Mouse (Mus musculus): ENCODE data around the gene Vars.
"Not testable (repeated sequence)": the region's sequence is repeated elsewhere in the genome, so short reads cannot be mapped to it uniquely, and the experiment has no call there.

Vars gene

DNA sequence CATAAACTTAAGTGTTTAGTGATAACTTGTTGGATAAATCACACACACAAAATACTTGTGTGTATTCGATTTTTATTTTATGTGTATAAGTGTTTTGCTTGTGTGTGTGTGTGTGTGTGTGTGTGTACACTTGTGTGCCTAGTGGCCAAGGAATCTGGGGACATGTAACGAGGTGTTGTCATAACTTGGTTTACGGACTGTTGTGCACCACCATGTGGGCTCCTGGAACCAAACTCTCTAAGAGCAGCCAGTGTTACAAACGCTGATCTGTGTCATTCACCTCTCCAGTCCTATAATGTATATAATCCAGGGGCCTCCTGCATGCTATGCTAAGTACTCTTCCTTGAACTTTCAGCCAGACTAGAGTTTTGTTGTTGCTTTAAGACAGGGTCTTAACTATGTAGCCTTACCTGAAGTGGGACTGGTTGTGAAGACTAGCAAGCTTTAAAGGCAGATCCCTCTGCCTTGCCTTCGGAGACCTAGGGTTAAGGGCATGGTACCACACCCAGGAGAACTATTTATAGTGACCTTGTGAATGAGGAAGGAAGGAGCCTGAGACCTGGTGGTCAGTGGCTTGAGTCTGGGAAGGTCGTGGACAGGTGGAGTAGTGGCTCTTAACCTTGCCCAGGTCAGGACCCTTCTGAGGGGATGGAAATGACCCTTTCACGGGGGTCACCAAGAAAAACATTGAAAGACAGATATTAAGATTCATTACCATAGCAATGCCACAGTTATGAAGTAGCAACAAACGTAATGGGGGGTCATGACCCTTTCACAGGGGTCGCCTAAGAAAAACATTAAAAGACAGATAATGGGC lies 2.4 kb downstream of the Vars start:
- no peak for DNase-seq

DNA sequence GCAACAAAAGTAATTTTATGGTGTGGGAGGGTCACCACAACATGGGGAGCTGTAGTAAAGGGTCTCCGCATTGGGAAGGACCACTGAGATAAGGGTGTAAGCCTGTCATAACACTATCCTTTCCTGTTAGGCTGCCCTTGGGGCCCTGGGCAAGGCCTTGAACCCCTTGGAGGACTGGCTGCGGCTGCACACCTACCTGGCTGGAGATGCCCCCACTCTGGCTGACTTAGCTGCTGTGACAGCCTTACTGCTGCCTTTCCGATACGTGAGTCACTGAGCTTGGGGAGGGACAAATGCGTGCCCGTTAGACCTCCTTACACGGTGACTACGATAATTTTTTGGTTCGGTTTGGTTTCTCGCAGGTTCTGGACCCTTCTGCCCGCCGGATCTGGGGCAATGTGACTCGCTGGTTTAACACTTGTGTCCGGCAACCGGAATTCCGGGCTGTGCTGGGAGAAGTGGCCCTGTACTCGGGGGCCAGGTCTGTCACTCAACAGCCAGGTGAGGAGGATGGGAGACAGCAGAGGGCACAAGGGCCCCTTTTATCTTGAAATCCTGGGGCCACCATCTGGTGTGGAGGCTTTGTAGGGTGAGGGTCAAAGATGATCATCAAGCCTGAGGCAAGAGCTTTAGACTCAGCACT lies 3.4 kb downstream of the Vars start:
- peak in 1 of 2 experiments; percentile 6 for DNase-seq

DNA sequence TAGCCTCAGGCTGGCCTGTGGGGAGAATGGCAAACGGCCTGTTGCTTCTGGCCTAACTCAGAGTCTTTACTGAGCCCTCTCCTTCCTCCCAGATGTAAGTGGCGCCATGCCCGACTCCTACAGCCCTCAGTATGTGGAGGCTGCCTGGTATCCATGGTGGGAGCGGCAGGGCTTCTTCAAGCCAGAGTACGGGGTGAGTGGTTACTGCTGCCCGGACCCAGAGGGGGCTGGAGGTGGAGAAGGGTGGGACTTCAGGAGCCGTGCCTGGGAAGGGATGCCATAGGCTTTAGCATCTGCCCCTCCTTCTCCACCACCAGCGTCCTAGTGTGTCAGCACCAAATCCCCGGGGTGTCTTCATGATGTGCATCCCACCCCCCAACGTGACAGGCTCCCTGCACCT lies 4.4 kb downstream of the Vars start:
- DNase-seq, result peak in 1 of 2 experiments; percentile 9

DNA sequence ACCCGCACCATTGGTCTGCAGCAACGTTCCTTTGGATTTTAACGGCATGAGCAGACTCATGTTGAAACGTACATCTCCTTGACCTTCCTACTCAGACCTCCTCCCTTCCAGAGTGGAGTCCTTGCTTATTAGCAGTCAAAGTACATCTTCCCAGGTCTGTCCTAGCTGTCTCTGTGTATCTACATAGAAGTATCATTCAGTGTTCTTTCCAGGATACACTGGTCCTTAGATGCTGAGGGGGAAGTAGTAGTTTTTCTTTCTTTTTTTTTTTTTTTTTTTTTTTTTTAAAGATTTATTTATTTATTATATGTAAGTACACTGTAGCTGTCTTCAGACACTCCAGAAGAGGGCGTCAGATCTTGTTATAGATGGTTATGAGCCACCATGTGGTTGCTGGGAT lies 5.1 kb downstream of the Vars start:
- not testable (repeated sequence) for DNase-seq

DNA sequence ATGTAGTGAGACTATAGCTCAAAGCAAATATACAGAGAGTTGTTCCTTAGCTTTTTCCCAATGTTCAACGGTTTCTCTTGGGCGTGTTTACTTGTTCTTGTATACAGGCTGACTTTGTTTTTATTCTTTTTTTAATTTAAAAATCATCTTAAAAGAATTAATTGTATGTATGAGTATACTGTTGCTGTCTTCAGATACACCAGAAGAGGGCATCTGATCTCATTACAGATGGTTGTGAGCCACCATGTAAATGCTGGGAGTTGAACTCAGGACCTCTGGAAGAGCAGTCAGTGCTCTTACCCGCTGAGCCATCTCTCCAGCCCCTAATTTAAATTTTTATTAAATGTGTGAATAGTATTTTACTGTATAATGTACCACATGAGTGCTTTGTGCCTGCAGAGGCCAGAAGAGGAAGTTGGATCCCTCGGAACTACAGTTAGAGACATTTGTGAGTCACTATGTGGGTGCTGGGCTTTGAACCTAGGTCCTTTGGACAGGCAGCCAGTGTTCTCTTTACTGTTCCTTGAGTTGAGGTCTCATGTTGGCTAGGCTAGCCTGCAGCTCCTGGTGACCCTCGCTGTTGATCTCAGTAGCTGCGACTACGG lies 6.7 kb downstream of the Vars start:
- DNase-seq, result no peak

DNA sequence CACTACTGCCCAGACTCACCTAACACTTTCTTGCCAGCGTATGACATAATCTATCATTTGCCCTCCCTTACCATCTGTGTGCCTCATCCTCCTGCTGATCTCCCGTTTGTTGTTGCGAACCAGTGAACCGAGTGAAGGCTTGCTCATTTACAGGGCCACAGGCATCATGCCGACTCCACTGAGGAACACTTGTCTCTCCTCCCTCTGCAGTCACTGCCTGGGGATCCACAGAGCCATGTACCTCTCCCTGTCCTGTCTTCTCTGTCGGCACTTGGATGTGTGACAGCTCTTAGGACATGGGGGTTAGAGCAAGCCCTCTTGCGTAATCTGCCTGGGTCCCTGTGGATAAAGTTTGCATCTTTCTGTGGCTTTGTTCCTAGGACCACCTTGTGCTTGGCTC lies 8.8 kb downstream of the Vars start:
- peak; percentile 75 to 79 for DNase-seq

DNA sequence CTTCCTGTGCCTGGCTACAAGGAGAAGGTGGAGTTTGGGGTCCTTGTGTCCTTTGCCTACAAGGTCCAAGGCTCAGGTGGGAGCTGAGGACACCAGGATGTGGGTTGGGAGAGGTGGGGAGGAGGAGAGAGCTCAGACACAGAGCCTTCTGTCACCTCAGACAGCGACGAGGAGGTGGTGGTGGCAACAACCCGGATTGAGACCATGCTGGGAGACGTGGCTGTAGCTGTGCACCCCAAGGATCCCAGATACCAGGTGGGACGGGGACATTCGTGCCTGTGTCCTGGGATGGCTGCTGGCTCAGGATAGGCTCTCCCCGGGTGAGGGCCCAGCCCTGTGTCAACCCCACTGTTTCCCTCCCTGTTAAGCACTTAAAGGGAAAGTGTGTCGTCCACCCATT lies 10.7 kb downstream of the Vars start:
- no peak for DNase-seq

DNA sequence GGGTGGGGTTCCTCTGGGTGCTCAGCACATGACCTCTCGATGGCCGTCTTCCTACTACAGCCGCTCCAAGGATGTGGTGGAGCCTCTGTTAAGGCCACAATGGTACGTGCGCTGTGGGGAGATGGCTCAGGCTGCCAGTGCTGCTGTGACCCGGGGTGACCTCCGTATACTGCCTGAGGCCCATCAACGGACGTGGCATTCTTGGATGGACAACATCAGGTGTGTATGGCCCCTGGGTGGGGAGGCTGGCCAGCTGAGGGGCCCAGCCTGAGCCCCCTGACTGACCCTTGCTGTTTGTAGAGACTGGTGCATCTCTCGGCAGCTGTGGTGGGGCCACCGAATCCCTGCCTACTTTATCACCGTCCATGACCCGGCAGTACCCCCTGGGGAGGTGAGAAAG lies 11.6 kb downstream of the Vars start:
- DNase-seq, result peak in 1 of 2 experiments; percentile 9

DNA sequence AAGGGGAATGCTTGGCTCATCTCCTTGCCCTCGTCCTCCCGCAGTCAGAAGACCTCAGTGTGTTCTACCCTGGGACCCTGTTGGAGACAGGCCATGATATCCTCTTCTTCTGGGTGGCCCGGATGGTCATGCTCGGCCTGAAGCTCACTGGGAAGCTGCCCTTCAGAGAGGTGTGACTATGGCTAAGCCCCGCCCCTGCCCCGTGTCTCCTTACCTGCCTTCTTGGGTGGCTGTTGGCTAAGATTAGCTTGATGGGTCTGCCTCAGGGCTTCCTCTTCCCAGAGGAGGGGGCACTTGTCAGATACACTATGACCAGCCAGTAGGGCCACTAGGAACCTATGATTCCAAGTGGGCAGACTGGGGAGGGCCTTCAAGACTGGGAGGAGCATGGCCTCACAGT lies 12.4 kb downstream of the Vars start:
- peak in 1 of 2 experiments; percentile 11 for DNase-seq

DNA sequence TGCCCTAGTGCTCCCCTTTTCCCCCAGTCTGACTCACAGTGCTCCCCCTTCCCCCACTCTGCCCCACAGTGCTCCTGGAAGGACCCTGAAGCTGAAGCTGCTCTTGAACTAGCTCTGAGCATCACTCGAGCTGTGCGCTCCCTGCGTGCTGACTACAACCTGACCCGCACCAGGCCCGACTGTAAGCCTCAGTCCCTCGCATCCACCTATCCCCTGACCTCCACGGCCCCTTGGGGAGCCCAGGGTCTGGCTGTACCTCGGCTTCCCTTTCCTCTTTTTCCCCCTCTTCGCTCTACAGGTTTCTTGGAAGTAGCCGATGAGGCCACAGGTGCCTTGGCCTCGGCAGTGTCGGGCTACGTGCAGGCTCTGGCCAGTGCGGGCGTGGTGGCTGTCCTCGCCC lies 14.5 kb downstream of the Vars start:
- peak in 1 of 2 experiments; percentile 14 for DNase-seq

DNA sequence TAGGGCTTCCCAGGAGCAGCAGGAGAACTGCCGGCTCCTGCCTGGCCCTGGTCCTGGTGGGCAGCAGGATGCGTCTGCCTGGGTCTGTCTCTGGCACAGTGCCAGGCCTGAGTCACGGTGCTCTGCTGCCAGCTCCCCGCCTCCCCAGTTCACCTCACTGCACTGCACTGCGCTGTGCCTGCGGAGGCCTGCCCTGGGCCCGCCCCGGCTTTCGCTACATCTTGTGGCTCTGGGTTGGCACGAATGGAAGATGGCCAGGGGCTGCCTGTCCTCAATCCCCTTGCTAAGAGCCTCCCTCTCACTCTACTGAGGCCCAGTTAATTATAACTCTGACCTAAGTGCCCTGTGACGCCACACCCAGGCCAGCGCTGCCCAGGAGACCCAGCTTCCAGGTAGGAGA lies 15.6 kb downstream of the Vars start, which contains the start of gene Vwa7:
Vwa7 (plus strand) TSS at position 204 of the 400 bp plus-strand sequence.
- DNase-seq, result peak; percentile 77 to 84

DNA sequence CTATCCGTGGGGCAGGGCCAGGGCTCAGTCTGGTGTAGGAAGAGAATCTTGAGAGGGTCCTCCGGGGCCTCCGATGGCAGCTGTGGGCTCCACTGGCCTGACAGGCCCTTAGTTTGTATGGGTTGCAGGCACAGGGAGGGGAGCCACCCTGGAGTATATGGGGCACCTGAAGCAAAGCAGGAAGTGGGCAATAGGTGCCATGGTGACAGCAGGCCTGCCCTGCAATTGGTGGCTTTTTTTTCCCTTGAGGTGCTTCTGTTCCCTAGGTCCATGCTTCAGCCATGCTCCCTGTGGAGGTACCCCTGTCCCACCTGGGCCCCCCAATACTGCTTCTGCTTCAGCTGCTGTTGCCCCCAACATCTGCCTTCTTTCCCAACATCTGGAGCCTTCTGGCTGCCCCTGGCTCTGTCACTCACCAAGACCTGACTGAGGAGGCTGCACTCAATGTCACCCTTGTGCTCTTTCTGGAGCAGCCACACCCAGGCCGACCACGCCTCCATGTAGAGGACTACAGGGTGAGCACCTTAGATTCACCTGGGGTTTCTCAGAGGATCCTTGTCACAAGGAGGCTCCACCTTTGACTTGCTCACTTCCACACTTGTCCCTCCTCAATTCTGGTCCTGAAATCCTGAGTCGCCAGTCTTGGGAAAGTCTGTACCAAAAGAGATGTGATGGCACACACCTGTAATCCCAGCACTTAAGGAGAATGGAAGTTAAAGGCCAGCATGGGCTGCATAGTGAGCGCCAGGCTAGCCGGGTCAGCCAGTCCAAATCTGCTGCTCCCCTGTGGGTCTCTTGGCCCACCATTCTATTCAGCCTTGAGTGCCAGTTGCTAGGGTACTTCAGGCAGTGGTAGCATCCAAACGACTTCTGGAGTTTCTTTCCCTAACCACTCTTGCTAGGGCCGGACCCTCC lies 16.3 kb downstream of the Vars start:
- no peak for DNase-seq

DNA sequence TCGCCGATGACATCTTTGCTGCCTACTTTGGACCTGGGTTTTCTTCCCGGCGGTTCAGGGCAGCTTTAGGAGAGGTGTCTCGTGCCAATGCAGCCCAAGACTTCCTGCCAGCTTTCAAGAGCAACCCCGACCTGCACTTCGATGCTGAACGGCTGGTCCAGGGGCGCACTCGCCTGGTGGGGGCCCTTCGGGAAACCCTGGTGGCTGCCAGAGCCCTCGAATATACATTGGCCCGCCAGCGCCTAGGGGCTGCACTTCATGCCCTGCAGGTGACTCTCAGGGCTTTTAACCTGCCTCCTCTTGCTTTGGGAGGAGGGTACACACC lies 16.9 kb downstream of the Vars start:
- DNase-seq, result peak in 1 of 2 experiments; percentile 35

DNA sequence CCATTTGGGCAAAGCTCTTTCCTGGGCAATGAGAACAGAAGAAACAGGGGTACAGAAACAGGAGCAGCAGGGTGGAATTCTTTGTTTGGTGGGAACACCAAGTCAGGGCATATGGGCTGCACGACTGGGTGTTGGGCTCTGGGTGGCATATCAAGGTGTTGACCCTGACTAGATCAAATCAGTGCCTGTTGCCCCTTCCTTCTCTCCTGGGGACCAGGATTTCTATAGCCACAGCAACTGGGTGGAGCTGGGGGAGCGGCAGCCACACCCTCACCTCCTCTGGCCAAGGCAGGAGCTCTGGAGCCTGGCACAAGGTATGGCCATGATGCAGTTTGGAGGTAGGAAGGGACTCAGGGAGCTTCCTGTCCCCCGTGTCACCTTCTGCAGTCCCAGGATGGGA lies 17.4 kb downstream of the Vars start:
- DNase-seq, result peak in 1 of 2 experiments; percentile 28

DNA sequence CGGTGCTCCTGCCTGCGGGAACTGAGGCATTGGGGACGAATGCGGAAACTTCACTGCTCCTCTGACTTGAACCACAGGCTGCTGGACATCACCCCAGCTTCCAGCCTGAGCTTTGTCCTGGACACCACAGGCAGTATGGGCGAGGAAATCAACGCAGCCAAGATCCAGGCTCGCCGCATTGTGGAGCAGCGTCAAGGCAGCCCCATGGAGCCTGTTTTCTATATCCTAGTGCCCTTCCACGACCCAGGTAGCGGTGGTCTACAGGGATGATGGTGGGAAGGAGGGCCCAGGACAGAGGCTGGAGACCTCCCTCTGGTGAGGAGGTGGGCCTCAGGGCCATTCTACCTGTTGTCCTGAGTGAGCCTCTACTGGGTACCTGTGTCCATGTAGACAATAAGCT lies 19.1 kb downstream of the Vars start:
- peak in 1 of 2 experiments; percentile 27 for DNase-seq

DNA sequence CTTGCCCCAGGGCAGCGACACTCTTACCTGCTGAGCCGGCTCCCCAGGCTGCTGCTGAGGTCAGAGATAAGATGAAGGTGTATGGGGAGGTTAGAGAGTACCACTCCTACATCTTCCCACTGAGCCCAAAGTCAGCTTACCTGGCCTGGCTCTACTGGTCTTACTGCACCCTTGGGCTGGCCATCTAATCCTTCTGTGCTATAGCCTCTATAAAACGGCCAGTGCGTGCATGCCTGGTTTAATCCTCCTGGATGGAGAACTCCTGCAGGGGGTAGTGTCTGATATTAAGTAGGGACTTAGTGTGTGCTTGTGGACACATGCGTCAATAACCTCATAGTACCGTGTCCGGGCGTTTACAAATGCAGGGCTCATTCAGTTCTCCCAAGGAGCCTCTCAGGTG lies 19.8 kb downstream of the Vars start:
- peak in 1 of 2 experiments; percentile 26 for DNase-seq

DNA sequence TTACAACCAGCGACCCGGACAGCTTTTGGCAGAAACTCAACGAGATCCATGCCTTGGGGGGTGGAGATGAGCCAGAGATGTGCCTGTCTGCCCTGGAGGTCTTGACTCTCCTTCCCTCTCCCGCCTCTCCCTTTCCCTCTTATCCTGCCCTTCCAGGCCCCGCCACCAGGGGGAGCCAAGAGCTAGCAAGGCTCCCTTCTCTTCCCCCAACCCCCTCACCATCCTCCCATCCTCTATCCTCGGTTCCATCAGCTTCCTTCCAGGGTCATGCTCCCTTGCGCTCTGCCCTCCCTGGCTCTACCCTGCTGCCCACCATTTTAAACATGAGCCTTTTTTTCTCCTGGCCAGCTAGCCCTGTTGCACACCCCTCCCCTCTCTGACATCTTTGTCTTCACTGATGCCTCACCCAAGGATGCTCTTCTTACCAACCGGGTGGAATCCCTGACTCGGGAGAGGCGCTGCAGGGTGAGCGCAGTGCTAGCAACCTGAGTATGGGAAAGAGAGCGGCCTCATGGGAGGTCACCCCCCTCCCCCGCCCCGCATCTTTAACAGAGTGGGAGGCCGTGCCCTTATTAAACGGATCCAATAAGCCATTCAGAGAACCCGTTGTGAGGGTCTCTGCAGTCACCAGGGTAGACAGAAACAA lies 20.5 kb downstream of the Vars start:
- DNase-seq, result peak; percentile 89 to 90

DNA sequence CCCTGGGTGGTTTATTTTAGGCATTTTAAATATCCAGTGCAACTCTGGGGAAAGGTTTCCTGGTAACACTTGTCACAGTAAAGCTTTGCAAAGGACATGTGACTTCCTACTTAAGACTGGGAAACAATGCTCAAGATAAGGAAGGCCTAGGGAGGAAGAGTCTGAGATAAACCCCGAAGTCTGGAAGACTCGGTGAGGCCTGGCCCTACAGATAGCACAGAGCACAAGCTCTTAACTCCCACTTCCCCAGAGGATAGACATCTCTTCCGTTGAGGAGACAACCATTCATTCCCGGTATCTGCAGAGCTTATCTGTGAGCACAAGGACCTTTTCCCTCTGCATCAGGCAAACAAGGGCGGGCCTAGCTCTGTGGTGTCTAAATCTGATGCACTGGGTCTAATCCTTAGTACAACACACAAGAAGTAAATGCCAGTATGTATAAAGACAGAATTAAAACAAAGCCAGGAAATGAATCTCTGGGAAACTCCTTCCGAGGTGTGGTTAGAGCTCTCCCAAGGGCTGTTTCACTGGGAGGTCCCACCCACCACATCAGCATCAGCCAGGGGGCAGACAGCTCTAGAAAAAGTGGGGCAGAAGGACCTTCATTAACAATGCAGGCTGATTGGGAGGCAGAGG lies 21.2 kb downstream of the Vars start:
- DNase-seq, result no peak

DNA sequence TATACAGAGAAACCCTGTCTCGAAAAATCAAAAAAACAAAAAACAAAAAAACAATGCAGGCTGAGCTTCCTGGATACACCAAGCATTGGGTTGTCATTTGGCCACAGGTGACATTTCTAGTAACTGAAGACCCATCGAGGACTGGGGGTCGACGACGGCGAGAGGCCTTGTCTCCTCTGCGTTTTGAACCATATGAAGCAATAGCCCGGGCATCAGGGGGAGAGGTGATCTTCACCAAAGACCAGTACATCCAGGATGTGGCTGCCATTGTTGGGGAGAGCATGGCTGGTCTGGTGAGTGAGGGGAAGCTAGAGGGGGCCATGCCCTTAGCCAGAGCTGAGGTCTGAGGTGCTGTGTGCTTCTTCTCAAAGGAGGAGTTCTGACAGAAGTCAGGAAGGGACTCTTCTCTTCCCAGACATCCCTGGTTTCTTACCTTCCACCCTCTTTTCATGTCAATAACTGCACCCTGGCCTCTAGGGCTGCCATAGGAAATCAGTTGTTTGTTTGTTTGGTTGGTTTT lies 21.8 kb downstream of the Vars start:
- no peak for DNase-seq

DNA sequence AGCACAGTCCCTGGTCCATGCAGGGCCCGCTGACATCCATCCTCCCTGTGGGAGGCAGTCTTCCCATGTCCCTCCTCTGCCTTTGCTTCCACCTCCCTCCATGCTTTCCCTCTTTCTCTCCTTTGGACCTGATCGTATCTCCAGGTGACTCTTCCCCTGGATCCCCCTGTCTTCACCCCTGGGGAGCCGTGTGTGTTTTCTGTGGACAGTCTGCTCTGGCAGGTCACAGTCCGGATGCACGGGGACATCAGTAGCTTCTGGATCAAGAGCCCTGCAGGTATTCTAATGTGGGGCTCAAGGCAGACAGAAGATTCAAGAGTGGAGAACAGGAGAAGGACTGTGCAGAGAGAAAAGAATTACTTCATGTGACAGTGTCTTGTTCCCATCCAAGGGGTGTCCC lies 22.4 kb downstream of the Vars start:
- no peak for DNase-seq

DNA sequence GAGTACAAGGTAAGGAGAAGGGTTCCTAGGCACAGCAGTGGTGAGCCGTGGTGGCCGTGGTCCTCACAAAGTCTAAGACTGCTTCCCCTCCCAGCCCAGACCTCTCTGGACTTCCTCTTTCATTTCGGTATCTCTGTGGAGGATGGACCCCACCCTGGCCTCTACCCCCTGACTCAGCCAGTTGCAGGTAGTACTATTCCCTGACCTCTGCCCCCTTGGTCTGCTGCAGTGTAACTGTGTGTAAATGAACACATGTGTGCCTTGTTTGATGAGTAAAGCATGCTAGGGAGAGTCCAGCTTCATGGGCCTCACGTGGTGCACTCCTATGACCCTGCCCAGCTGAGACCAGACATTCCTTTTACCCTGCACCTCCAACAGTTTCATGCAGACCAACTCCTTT lies 23.0 kb downstream of the Vars start:
- no peak for DNase-seq

DNA sequence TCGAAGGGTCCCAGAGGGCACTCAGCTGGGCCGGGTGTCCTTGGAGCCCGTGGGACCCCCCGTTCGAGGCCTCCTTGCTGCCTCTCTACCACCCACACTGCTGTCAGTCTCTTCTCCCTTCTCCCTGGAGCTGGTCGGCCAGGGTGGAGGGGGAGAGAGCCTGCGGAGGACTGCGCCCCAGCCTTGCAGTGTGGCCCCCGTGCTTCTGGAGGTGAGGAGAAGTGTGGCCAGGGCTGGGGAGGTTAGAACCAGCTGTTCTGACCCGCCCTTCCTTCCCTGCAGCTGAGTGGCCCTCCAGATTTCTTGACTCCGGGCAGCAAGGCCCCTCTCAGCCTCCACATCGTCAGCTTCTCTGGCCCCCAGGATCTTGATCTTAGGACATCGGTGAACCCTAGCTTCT lies 23.5 kb downstream of the Vars start:
- no peak for DNase-seq
